Mouse (Mus musculus) lung, embryonic 14.5 days (tissue): ENCODE results near the gene Colgalt1. TPM values are rescaled to one million over a fixed set of nuclear protein-coding genes. Genes with fewer than 3 reads are reported as not detected.

Source experiments
- ATAC-seq: fragments of 200-750 bp; cut with Nextera tagmentation; 2 replicates; pipeline ENCODE4 v1.8.0; 2017; ENCODE audit warnings: mild to moderate bottlenecking, moderate TSS enrichment, moderate library complexity; ENCODE audit not compliant: insufficient read depth
- DNase-seq: peaks from one replicate; pipeline ENCODE4 v3.0.0-alpha.2; 2015
- H3K27ac ChIP-seq: fragments of 300-500 bp; sonication (generic); 2 replicates; pipeline ENCODE4 v1.5.1; 2014; ENCODE audit warnings: low read depth, mild to moderate bottlenecking, moderate library complexity
- H3K27me3 ChIP-seq: fragments of 300-500 bp; sonication (generic); 2 replicates; pipeline ENCODE4 v1.6.1; 2014; ENCODE audit warnings: low read length, control low read depth; ENCODE audit not compliant: insufficient read depth
- H3K36me3 ChIP-seq: fragments of 300-500 bp; sonication (generic); 2 replicates; pipeline ENCODE4 v1.6.1; 2014; ENCODE audit warnings: control low read depth; ENCODE audit not compliant: insufficient read depth
- H3K4me1 ChIP-seq: fragments of 300-500 bp; sonication (generic); 2 replicates; pipeline ENCODE4 v1.6.1; 2014; ENCODE audit warnings: antibody characterized with exemption, control low read depth; ENCODE audit not compliant: insufficient read depth
- H3K4me2 ChIP-seq: fragments of 300-500 bp; sonication (generic); 2 replicates; pipeline ENCODE4 v1.6.1; 2014; ENCODE audit warnings: mild to moderate bottlenecking
- H3K4me3 ChIP-seq: fragments of 300-500 bp; sonication (generic); 2 replicates; pipeline ENCODE4 v1.5.1; 2014; ENCODE audit warnings: low read depth, low read length
- H3K9ac ChIP-seq: fragments of 300-500 bp; sonication (generic); 2 replicates; pipeline ENCODE4 v1.6.1; 2014
- H3K9me3 ChIP-seq: fragments of 300-500 bp; sonication (generic); 2 replicates; pipeline ENCODE4 v1.6.1; 2016; ENCODE audit warnings: low read depth, low read length, control low read depth
- CTCF ChIP-seq: IDR thresholded peaks from 2 replicates; pipeline ENCODE4 v1.5.1; 2016; ENCODE audit warnings: antibody characterized with exemption, low read depth
- WGBS: fragments of 180-500 bp; shearing (Covaris S2); extraction: QIAGEN DNeasy Blood & Tissue Kit; methylation state at CpG from one replicate; pipeline ENCODE4 v1.1.7; 2014; 5-methylcytosine and 5-hydroxymethylcytosine counted together
- polyA plus RNA-seq: library from polyadenylated mRNA; unstranded; fragments of >200 nt; fragmentation: Nextera tagmentation; extraction: Ambion mirVana; gene quantifications from 2 replicates; pipeline ENCODE4 v1.2.1, GENCODE M21; 2014

The Colgalt1 gene
- polyA plus RNA-seq, 1 experiment from 2014 or later: 90.5 TPM

DNA sequence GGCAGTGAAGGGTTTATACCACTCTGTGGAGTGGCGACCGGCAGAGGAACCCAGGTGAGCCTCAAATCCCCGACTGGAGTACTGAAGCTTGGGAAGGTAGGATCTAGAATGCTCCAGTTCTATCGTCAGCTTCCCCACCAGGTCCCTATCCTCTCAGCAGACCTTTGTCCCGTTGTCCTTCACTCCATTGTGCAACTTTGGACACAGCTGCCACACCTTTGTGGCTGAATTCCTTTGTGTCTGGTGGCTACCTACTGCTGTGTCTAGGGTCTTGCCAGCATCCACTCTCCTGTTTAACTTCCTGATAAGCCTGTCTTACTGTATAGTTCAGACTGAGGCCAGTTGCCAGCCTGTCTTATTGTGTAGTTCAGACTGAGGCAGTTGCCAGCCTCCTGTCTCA lies 1.3 kb downstream of the Colgalt1 start:
- ATAC-seq (no peak), DNase-seq (no peak)
- H3K36me3 ChIP-seq: peaks cover 36% of the 10 kb centered on the region
- no peak overlapping the region for H3K27ac ChIP-seq
- peaks cover 10% of the 10 kb centered on the region for H3K4me1 ChIP-seq
- peak overlapping the region; percentile 90 for H3K4me2 ChIP-seq
- no peaks in the 10 kb centered on the region for H3K9me3 ChIP-seq
- 32% methylated on average over 5 of the region's 5 CpGs for WGBS
- peak overlapping the region; percentile 88 for H3K9ac ChIP-seq
- TF ChIP-seq CTCF: no peak
- peak overlapping the region; percentile 92 for H3K4me3 ChIP-seq
- no peaks in the 10 kb centered on the region for H3K27me3 ChIP-seq

DNA sequence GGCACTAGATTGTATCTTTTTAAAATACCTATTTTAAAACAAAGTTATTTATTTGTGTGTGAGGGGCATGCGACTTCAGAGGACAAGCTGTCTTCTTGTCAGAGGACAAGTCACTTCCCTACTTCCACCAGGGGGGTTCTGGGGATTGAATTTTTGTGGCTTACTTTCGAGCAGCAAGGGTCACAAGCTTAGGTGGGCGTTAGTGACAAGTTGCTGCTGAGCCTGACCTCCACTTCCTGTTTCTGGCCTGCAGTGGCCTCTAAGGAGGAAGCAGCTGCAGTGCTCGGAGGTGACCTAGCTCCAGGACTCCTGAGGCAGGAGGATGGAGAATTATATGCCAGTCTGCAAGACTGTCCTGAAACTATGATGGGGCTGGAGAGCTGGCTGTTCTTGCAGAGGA lies 2.6 kb downstream of the Colgalt1 start:
- Histone ChIP-seq H3K4me2 (no peak overlapping the region), H3K27me3 (no peaks in the 10 kb centered on the region), H3K9ac (no peak overlapping the region), H3K36me3 (peaks cover 49% of the 10 kb centered on the region), H3K9me3 (no peaks in the 10 kb centered on the region), H3K4me3 (no peak overlapping the region), H3K27ac (no peak overlapping the region), H3K4me1 (peaks cover 10% of the 10 kb centered on the region)
- TF ChIP-seq CTCF: no peak
- ATAC-seq: no peak
- no peak for DNase-seq
- 43% methylated on average over 4 of the region's 4 CpGs for WGBS

DNA sequence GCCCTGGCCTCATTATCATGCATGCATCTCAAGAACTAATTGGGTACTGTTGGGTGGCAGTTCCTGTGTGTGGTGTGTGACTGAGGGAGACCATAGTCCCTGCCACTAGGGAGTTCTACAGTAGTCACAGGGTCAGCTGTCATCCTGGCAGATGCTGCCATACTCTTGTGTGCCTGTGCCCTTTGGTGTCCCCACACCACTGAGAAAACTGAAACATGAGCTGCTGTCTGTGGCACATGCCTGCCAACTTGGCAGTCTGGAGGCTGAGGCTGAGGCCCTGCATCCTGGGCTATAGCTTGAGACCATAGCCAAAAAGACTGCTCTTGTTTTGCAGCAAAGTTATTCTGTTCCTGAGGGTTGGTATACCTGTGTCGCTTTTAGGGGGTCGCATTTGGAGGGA lies 9.0 kb downstream of the Colgalt1 start:
- TF ChIP-seq CTCF: no peak
- Histone ChIP-seq H3K27ac (no peak overlapping the region), H3K4me1 (no peaks in the 10 kb centered on the region), H3K27me3 (no peaks in the 10 kb centered on the region), H3K9ac (no peak overlapping the region), H3K9me3 (peaks cover 13% of the 10 kb centered on the region), H3K4me2 (no peak overlapping the region), H3K36me3 (peaks cover 92% of the 10 kb centered on the region), H3K4me3 (no peak overlapping the region)
- WGBS: 97% methylated on average over 2 of the region's 2 CpGs
- ATAC-seq (no peak), DNase-seq (no peak)

DNA sequence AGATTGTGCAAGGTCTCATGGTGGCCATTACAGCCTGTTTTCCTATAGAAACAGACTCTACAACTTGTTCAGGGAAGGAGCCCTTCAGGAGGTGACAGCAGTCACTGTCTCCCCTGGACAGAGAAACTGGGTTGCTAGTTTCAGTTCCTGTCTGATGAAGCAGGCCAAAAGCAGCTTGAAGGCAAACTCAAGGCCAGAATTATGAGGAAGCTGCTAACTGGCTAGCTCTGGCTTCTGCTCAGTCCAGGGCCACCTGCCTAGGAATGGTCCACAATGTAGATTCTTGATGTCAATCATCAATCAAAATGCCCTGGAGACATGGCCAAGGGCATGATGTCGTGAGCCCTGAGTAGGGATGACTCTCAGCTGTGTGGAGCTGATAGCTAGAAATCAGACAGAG lies 14.3 kb downstream of the Colgalt1 start:
- peaks cover 10% of the 10 kb centered on the region for H3K4me1 ChIP-seq
- no peak overlapping the region for H3K27ac ChIP-seq
- no peak overlapping the region for H3K4me2 ChIP-seq
- peaks cover 13% of the 10 kb centered on the region for H3K9me3 ChIP-seq
- no peak overlapping the region for H3K9ac ChIP-seq
- DNase-seq (no peak), ATAC-seq (no peak)
- peaks cover 62% of the 10 kb centered on the region for H3K36me3 ChIP-seq
- H3K4me3 ChIP-seq: no peak overlapping the region
- WGBS: 84% methylated on average over 1 of the region's 1 CpGs
- TF ChIP-seq CTCF: no peak
- H3K27me3 ChIP-seq: no peaks in the 10 kb centered on the region; the same call in 1 of the 2 replicates

DNA sequence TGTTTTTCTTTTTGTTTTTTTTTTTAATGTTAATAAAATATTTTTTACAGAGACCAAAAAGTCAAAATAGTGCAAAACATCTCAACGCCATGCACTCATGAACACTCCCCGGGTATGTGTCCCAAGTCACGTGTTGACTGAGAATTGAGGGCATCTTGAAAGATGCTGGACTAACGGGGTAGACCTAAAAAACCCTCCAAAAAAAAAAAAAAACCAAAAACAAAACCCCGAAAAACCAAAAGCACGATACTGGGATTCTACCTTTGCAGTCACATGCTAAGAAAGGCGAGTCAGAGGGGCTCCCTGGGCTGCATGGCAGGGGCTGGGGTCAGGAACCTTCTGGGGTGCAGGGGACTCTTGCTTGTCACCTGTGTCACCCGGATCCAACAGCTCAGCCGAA lies 16.0 kb downstream of the Colgalt1 start:
- H3K27ac ChIP-seq: 0 out of 2 replicates have a peak overlapping the region, but pooled peaks have one; percentile 78
- H3K4me3 ChIP-seq: no peak overlapping the region
- no peaks in the 10 kb centered on the region; the same call in 1 of the 2 replicates for H3K27me3 ChIP-seq
- H3K4me1 ChIP-seq: peaks cover 10% of the 10 kb centered on the region
- H3K9ac ChIP-seq: no peak overlapping the region
- H3K4me2 ChIP-seq: no peak overlapping the region
- H3K9me3 ChIP-seq: peaks cover 13% of the 10 kb centered on the region
- H3K36me3 ChIP-seq: peaks cover 46% of the 10 kb centered on the region
- DNase-seq (no peak), ATAC-seq (no peak)
- TF ChIP-seq CTCF: no peak
- 81% methylated on average over 9 of the region's 9 CpGs for WGBS

DNA sequence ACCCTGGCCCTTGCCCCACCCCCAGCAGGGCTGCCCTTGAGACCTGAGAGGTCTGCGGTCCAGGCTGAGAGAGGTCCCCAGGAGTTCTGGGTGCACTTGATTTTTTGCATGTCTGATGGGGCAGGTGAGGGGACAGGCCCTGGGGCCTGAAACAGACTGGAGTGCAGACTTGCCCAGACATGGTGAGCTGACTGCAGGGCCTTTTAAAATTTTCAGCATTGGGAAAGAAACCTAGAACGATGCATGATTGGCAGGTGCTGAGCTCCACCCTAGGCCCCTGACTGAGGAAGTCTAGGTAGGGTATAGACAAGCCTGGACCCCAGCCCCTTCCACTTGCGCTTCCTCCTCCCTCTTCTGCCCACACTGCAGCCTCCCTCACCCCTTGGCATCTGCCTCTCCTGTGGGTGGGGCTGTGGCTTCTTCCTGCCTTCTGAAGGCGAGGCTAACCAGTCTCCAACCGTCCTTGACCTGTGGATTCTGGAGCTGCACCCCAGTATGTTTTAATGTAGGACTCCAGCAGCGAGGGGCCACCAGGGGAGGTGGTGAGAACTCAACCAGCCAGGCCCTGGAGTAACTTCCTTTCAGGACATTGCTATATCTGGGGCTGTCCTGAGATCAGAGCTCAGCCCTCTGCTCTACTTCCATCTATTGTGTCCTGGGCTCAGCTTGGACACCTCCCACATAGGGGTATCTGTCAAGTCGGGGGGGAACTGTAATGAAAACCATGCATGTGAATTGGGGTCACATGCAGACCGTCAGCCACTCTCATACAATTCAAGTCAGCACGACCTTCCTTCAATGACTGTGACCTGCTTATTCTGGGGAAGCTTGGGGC lies 16.7 kb downstream of the Colgalt1 start:
- Histone ChIP-seq H3K4me3 (no peak overlapping the region), H3K9me3 (peaks cover 7% of the 10 kb centered on the region), H3K4me1 (peaks cover 10% of the 10 kb centered on the region), H3K27ac (peak overlapping the region; percentile 78), H3K36me3 (peaks cover 39% of the 10 kb centered on the region), H3K9ac (no peak overlapping the region), H3K4me2 (peak overlapping the region; percentile 16; the same call in 1 of the 2 replicates), H3K27me3 (no peaks in the 10 kb centered on the region; the same call in 1 of the 2 replicates)
- 38% methylated on average over 9 of the region's 9 CpGs for WGBS
- no peak for TF ChIP-seq CTCF
- ATAC-seq: no peak
- DNase-seq: peak; percentile 24

DNA sequence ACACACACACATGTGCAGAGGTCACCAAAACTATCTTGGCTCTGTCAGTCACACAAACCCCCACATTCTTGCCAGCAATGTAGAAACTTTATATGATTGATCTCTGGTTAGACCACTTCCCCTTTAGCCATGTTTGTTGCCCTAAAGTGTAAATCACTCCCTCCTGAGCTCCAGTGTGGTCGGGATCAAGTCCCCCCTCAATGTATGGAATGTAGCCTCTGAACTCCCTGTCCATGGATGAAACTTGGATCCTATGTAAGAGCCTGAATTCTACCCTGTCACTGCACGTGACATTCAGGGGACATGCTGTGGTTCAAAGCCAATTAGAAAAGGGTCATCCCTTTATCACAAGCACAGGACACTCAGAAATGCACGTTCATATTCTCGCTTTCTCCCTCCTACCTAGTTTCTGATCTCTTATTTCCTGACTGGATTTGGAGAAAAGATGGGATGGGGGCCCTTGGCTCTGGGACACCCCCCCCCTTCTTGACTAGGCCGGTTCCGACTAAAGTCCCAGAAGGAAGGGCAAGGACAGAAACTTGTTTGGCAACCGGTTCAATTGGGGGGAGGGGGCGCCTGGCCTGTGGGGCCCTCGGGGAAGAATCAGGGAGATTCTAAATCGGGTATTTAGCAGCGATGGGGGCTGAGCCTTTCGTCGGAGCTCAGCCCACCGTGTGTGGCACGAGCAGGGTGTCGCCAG lies 17.7 kb downstream of the Colgalt1 start:
- no peak for TF ChIP-seq CTCF
- peaks cover 28% of the 10 kb centered on the region for H3K36me3 ChIP-seq
- H3K27ac ChIP-seq: peak overlapping the region; percentile 78
- WGBS: 4% methylated on average over 16 of the region's 16 CpGs
- H3K4me3 ChIP-seq: peak overlapping the region; percentile 54
- no peak for ATAC-seq
- H3K9ac ChIP-seq: peak overlapping the region; percentile 71
- peaks cover under 1% of the 10 kb centered on the region; the same call in 1 of the 2 replicates for H3K27me3 ChIP-seq
- no peak for DNase-seq
- peaks cover 10% of the 10 kb centered on the region for H3K4me1 ChIP-seq
- peak overlapping the region; percentile 98 for H3K4me2 ChIP-seq
- H3K9me3 ChIP-seq: peaks cover 5% of the 10 kb centered on the region; the same call in 1 of the 2 replicates
